Mouse (Mus musculus) heart, embryonic 10.5 days (tissue): ENCODE data around the gene Hspe1. TPM values are rescaled to one million over a fixed set of nuclear protein-coding genes. Genes with fewer than 3 reads are reported as not detected.

Source experiments
- DNase-seq: peaks from one replicate; pipeline ENCODE4 v3.0.0-alpha.2; 2017; ENCODE audit warnings: low spot score
- H3K27ac ChIP-seq: fragments of 300-500 bp; sonication (generic); 2 replicates; pipeline ENCODE4 v1.5.1; 2016; ENCODE audit warnings: mild to moderate bottlenecking
- H3K27me3 ChIP-seq: fragments of 300-500 bp; sonication (generic); 2 replicates; pipeline ENCODE4 v1.6.1; 2016; ENCODE audit warnings: mild to moderate bottlenecking; ENCODE audit not compliant: poor library complexity, insufficient read depth, severe bottlenecking
- H3K36me3 ChIP-seq: fragments of 300-500 bp; sonication (generic); 2 replicates; pipeline ENCODE4 v1.6.1; 2016; ENCODE audit warnings: mild to moderate bottlenecking, moderate library complexity
- H3K4me1 ChIP-seq: fragments of 300-500 bp; sonication (generic); 2 replicates; pipeline ENCODE4 v1.6.1; 2016; ENCODE audit warnings: mild to moderate bottlenecking
- H3K4me3 ChIP-seq: fragments of 300-500 bp; sonication (generic); 2 replicates; pipeline ENCODE4 v1.5.1; 2016; ENCODE audit warnings: mild to moderate bottlenecking, moderate library complexity
- H3K9me3 ChIP-seq: fragments of 300-500 bp; sonication (generic); 2 replicates; pipeline ENCODE4 v1.6.1; 2016; ENCODE audit warnings: mild to moderate bottlenecking, moderate library complexity
- WGBS: fragments of 180-500 bp; shearing (Covaris S2); methylation state at CpG from one replicate; pipeline ENCODE4 v1.1.7; 2016; 5-methylcytosine and 5-hydroxymethylcytosine counted together
- polyA plus RNA-seq: library from polyadenylated mRNA; unstranded; fragments of >200 nt; fragmentation: Nextera tagmentation; extraction: Ambion mirVana; gene quantifications from 2 replicates; pipeline ENCODE4 v1.2.1, GENCODE M21; 2016

The Hspe1 gene
- polyA plus RNA-seq, 1 experiment from 2014 or later, result 598 TPM

GRCm38 (mm10) chr1:55130190-55130916 is 42.4 kb downstream of the Hspe1 start:
- Histone ChIP-seq H3K36me3 (peaks cover 10% of the 10 kb centered on the region), H3K27ac (peak overlapping the region; percentile 99), H3K4me1 (0 out of 2 replicates have a peak, but pooled peaks cover 7% of the 10 kb centered on the region), H3K27me3 (no peaks in the 10 kb centered on the region), H3K9me3 (no peaks in the 10 kb centered on the region), H3K4me3 (peak overlapping the region; percentile 94)
- DNase-seq, result no peak
- 61% methylated on average over 10 of the region's 10 CpGs for WGBS

GRCm38 (mm10) chr1:55130943-55131401 is 43.0 kb downstream of the Hspe1 start, which contains the start of gene Mob4:
Mob4 (plus strand) TSS chr1:55131231.
- DNase-seq, result peak; percentile 96
- 1% methylated on average over 42 of the region's 42 CpGs for WGBS
- Histone ChIP-seq H3K27ac (peak within 1 kb of the TSS; percentile 99), H3K27me3 (no peaks in the 10 kb centered on the region), H3K9me3 (no peaks in the 10 kb centered on the region), H3K4me3 (peak within 1 kb of the TSS; percentile 94), H3K36me3 (peaks cover 15% of the 10 kb centered on the region), H3K4me1 (0 out of 2 replicates have a peak, but pooled peaks cover 7% of the 10 kb centered on the region)

GRCm38 (mm10) chr1:55131424-55132014 is 43.6 kb downstream of the Hspe1 start:
- H3K27me3 ChIP-seq, result no peaks in the 10 kb centered on the region
- H3K4me3 ChIP-seq, result peak overlapping the region; percentile 94
- DNase-seq, result peak; percentile 86
- peak overlapping the region; percentile 99 for H3K27ac ChIP-seq
- H3K4me1 ChIP-seq, result 0 out of 2 replicates have a peak, but pooled peaks cover 7% of the 10 kb centered on the region
- H3K36me3 ChIP-seq, result peaks cover 15% of the 10 kb centered on the region
- no peaks in the 10 kb centered on the region for H3K9me3 ChIP-seq
- under 1% methylated on average over 45 of the region's 47 CpGs for WGBS

GRCm38 (mm10) chr1:55132308-55132707 is 44.4 kb downstream of the Hspe1 start:
- no peaks in the 10 kb centered on the region for H3K9me3 ChIP-seq
- no peak for DNase-seq
- H3K4me1 ChIP-seq, result 0 out of 2 replicates have a peak, but pooled peaks cover 7% of the 10 kb centered on the region
- no peaks in the 10 kb centered on the region for H3K27me3 ChIP-seq
- 62% methylated on average over 4 of the region's 4 CpGs for WGBS
- peaks cover 19% of the 10 kb centered on the region for H3K36me3 ChIP-seq
- H3K27ac ChIP-seq, result peak overlapping the region; percentile 99; the same call in 1 of the 2 replicates
- H3K4me3 ChIP-seq, result peak overlapping the region; percentile 94

- DNase-seq, result no peak
- WGBS, result 73% methylated on average over 2 of the region's 2 CpGs
- H3K4me1 ChIP-seq, result 0 out of 2 replicates have a peak, but pooled peaks cover 7% of the 10 kb centered on the region
- no peaks in the 10 kb centered on the region for H3K27me3 ChIP-seq
- H3K9me3 ChIP-seq, result no peaks in the 10 kb centered on the region
- no peak overlapping the region for H3K4me3 ChIP-seq
- no peak overlapping the region for H3K27ac ChIP-seq
- peaks cover 25% of the 10 kb centered on the region for H3K36me3 ChIP-seq
Observed at GRCm38 (mm10) chr1:55133173-55133572, 45.2 kb downstream of the Hspe1 start.

- Histone ChIP-seq H3K27me3 (no peaks in the 10 kb centered on the region), H3K4me1 (0 out of 2 replicates have a peak, but pooled peaks cover 7% of the 10 kb centered on the region), H3K9me3 (no peaks in the 10 kb centered on the region), H3K36me3 (peaks cover 30% of the 10 kb centered on the region), H3K4me3 (no peak overlapping the region), H3K27ac (no peak overlapping the region)
- DNase-seq, result no peak
- WGBS, result 91% methylated on average over 3 of the region's 3 CpGs
Observed at GRCm38 (mm10) chr1:55134301-55134700, 46.4 kb downstream of the Hspe1 start.

- WGBS, result 87% methylated on average over 1 of the region's 1 CpGs
- H3K9me3 ChIP-seq, result no peaks in the 10 kb centered on the region
- no peak overlapping the region for H3K27ac ChIP-seq
- no peaks in the 10 kb centered on the region for H3K27me3 ChIP-seq
- H3K4me1 ChIP-seq, result 0 out of 2 replicates have a peak, but pooled peaks cover 7% of the 10 kb centered on the region
- peaks cover 46% of the 10 kb centered on the region for H3K36me3 ChIP-seq
- no peak for DNase-seq
- no peak overlapping the region for H3K4me3 ChIP-seq
Observed at GRCm38 (mm10) chr1:55135846-55136245, 47.9 kb downstream of the Hspe1 start.

Other genes with a start within 250 kb of the Hspe1 start
- 10.9 and 11.9 TPM in 2 replicates for gene Ankrd44, start 161.7 kb upstream of the Hspe1 start, polyA plus RNA-seq
- gene Sf3b1, start 60.7 kb upstream of the Hspe1 start, polyA plus RNA-seq, result 192 and 232 TPM in 2 replicates
- 24.1 and 26.6 TPM in 2 replicates for gene Coq10b, start 35.4 kb upstream of the Hspe1 start, polyA plus RNA-seq
- 650 and 681 TPM in 2 replicates for gene Hspd1, start 111 bp downstream of the Hspe1 start, polyA plus RNA-seq
- gene Mob4, start 43.1 kb downstream of the Hspe1 start, polyA plus RNA-seq, result 101 and 112 TPM in 2 replicates
- gene Rftn2, start 138.7 kb downstream of the Hspe1 start, polyA plus RNA-seq, result 3.4 TPM in 2 replicates
- gene Mars2, start 149.0 kb downstream of the Hspe1 start, polyA plus RNA-seq, result 3.6 and 4.0 TPM in 2 replicates